Mouse (Mus musculus): Measurements from ENCODE around the gene Casp8ap2. TPM values are rescaled to one million over a fixed set of nuclear protein-coding genes. Genes with fewer than 3 reads are reported as not detected.
A peak's percentile ranks its signal among the peaks of the same experiment; 100 is the strongest.

Casp8ap2 gene
- 5.3 and 11.1 TPM in 2 replicates for polyA plus RNA-seq (2011; ENCODE audit: insufficient read depth, insufficient read length, low replicate concordance, missing spikeins)

DNA sequence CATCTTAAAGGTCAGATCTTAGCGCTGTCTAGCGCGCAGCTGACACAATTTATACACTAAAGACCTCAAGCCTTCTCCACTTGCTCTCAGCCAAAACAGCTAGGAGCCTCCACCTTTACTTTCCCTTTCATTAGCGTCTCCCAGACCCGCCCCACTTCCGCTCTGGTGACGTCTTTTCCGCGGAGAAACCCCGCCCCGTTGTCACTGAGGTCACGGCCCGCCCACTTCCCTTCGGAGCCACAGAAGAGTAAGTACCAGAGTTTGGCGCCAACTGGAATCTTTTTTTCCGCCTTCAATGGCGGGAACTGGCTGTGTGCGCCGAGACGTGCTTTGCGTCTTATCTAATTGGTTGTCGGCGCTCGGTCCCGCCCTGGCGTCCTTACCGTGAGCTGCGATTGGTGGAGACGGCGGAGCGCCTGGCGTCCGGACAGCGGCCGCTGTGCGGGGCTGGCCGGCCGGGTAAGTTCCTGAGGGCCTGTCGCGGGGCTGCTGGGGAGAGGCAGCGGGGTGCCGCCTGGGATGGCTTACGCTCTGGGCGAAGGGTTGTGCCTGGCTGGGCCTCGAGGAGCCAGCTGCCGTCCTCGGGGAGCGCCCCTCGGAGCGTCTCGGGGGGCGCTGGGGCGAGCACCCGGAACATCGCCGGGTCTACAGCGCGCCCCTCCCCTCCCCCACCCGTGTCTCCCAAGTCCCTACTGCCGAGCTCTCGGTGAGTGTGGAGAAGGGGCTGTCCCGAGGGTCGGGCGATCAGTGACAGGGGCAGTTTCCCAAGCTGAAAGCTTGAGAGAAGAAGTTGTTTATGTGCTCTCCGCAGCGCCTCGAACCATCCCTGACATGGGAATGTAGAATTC is at the start of gene Casp8ap2:
Gene Casp8ap2 (plus strand): TSS at position 418 of the 848 bp plus-strand sequence.
- WGBS = under 1% methylated on average over 67 of the region's 67 CpGs
- no peaks in the 10 kb centered on the region; the same call in 1 of the 2 replicates for H3K4me1 ChIP-seq (ENCODE audit: control insufficient read depth, insufficient read depth, low read length)
- no peak for TF ChIP-seq CTCF (IDR thresholded peaks at IDR 0.05; ENCODE audit: control insufficient read depth, insufficient read depth, low read length)
- TF ChIP-seq POLR2A (IDR thresholded peaks at IDR 0.05; ENCODE audit: borderline replicate concordance, control insufficient read depth, low read depth, low read length) = peak; percentile 67; the same call in 1 of the 2 replicates
- H3K4me3 ChIP-seq (replicated peaks; ENCODE audit: control insufficient read depth, low read depth, low read length) = peak within 1 kb of the TSS; percentile 84
- H3K27ac ChIP-seq (ENCODE audit: control insufficient read depth, insufficient read depth, low read depth, low read length, poor library complexity) = peak within 1 kb of the TSS; percentile 73

DNA sequence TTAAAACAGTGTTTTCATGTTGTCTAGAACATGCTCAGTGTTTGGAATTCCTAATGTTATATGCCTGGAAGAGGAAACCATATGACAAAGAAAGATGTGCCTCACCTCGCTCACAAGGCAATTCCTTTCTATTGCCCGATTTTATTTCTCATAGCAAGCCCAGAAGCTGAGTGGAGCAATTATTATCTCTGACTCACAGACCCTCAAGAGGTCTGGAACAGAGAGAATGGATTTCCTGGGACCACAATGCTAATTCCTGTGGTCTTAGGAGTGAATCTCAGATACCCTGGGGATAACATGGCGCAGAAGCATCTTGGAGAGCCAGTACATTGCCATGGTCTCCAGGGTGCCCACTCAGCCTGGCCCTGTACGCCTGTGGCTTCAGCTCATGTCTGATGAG is 46.2 kb upstream of the Casp8ap2 start:
- Histone ChIP-seq H3K27ac (ENCODE audit: control insufficient read depth, insufficient read depth, low read depth, low read length, poor library complexity) (no peak overlapping the region), H3K4me3 (replicated peaks; ENCODE audit: control insufficient read depth, low read depth, low read length) (no peak overlapping the region), H3K4me1 (ENCODE audit: control insufficient read depth, insufficient read depth, low read length) (peaks cover 4% of the 10 kb centered on the region)
- TF ChIP-seq POLR2A (IDR thresholded peaks at IDR 0.05; ENCODE audit: borderline replicate concordance, control insufficient read depth, low read depth, low read length) (no peak), CTCF (IDR thresholded peaks at IDR 0.05; ENCODE audit: control insufficient read depth, insufficient read depth, low read length) (no peak)
- WGBS = 66% methylated on average over 4 of the region's 4 CpGs

DNA sequence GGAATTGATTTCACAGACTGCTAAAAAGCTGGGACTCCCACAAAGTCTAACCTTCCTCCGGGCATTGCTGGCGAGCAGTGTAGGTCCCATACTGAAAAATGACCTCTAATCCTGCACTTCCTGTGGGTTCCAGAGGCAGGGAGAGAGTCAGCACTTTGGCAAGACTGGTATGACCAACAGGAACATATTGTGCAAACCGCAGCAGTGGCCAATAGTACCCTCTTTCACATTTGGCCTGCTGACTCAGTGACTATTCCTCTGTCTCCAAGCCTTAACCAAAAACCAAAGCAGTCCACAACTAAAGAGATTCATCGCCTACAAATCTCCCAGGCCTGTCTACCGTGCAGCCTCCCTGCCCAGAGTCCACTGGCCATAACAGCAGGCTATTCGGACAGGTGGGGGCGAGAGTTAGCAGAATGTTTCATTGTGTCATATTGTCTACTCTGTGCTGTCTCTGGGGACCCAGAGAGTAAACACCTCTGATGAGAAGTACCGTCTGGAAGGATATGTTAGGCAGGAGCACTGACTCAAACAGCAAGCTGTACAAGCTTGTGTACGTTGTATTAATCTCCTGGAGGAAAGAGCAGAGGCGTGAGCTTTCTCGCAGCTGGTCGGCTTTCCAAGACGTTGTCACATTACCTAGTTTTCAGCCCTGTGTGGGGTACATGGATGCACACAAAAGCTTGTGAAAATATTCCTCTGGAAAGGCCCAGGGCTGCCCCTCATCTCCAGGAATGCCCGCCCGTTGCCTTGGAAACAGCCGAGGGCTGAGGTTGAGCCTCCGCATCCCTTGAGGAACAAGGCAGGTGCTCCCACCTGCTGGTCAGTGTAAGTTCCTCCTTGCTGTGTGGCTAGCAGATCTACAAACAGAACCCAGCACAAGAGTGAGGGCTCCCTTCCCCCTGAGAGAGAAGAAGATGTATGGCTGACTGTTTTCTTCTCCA is 45.0 kb upstream of the Casp8ap2 start:
- H3K4me1 ChIP-seq (ENCODE audit: control insufficient read depth, insufficient read depth, low read length) = peaks cover 3% of the 10 kb centered on the region
- 62% methylated on average over 17 of the region's 17 CpGs for WGBS
- H3K4me3 ChIP-seq (replicated peaks; ENCODE audit: control insufficient read depth, low read depth, low read length) = no peak overlapping the region
- no peak overlapping the region for H3K27ac ChIP-seq (ENCODE audit: control insufficient read depth, insufficient read depth, low read depth, low read length, poor library complexity)
- no peak for TF ChIP-seq CTCF (IDR thresholded peaks at IDR 0.05; ENCODE audit: control insufficient read depth, insufficient read depth, low read length)
- TF ChIP-seq POLR2A (IDR thresholded peaks at IDR 0.05; ENCODE audit: borderline replicate concordance, control insufficient read depth, low read depth, low read length) = no peak

DNA sequence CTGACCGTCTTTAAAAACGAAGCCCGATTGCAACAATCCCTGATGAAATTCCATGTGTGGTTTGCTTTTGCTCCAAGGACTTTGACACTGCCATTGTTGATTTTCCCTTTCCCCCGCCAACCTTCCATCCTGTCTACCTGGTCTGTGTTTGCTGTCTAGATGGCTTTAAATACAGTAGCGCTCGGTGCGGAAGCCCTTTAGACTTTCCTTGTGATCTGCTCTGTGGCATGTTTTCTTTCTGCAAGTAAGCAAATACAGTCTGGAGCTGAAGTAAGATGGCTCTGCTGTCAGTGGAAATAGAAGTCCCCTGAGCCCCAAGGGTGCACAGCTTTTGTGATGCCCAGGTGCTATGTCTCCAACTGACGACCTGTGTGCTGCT is 44.3 kb upstream of the Casp8ap2 start:
- H3K4me1 ChIP-seq (ENCODE audit: control insufficient read depth, insufficient read depth, low read length) = peaks cover 1% of the 10 kb centered on the region
- no peak overlapping the region for H3K4me3 ChIP-seq (replicated peaks; ENCODE audit: control insufficient read depth, low read depth, low read length)
- TF ChIP-seq CTCF (IDR thresholded peaks at IDR 0.05; ENCODE audit: control insufficient read depth, insufficient read depth, low read length) (no peak), POLR2A (IDR thresholded peaks at IDR 0.05; ENCODE audit: borderline replicate concordance, control insufficient read depth, low read depth, low read length) (no peak)
- H3K27ac ChIP-seq (ENCODE audit: control insufficient read depth, insufficient read depth, low read depth, low read length, poor library complexity) = no peak overlapping the region
- 75% methylated on average over 8 of the region's 8 CpGs for WGBS

DNA sequence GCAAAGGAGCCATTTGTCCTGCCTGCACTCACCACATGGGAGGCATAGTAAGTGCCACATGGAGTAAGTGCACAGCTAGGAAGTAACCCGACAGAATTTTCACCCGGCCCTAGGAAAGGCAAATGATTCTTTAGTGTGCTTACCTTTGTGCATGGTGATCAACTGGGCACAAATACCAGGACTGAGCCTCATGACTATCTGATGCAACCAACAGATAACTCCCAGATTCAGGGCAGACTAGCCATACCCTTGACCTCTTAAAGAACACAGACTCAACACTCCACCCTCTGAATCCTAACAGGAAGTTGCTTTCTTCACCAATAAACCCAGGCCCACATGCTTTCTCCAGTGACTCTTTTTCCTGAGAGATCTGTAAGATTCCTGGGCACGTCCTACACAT is 43.8 kb upstream of the Casp8ap2 start:
- Histone ChIP-seq H3K27ac (ENCODE audit: control insufficient read depth, insufficient read depth, low read depth, low read length, poor library complexity) (no peak overlapping the region), H3K4me3 (replicated peaks; ENCODE audit: control insufficient read depth, low read depth, low read length) (no peak overlapping the region), H3K4me1 (ENCODE audit: control insufficient read depth, insufficient read depth, low read length) (peaks cover 1% of the 10 kb centered on the region)
- no peak for TF ChIP-seq CTCF (IDR thresholded peaks at IDR 0.05; ENCODE audit: control insufficient read depth, insufficient read depth, low read length)
- TF ChIP-seq POLR2A (IDR thresholded peaks at IDR 0.05; ENCODE audit: borderline replicate concordance, control insufficient read depth, low read depth, low read length) = no peak
- 39% methylated on average over 3 of the region's 3 CpGs for WGBS

DNA sequence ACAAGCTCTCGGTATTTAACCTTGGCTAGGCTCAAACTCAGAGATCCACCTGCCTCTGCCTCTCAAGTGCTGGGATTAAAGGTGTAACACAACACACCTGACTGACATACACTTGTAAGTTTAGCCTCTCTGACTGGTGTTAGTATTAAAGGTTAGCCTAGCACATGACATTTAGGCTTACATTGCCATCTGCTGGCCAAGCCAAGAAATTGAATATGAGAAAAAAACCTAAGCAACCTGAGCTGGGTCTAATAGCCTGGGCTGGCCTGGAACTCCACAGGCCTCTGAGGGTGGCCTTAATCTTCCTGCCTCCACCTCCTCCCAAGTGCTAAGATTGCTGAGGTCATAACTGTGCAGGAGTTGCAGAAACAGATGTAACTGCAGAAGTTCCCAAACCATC is 43.1 kb upstream of the Casp8ap2 start:
- Histone ChIP-seq H3K4me1 (ENCODE audit: control insufficient read depth, insufficient read depth, low read length) (peaks cover 1% of the 10 kb centered on the region), H3K27ac (ENCODE audit: control insufficient read depth, insufficient read depth, low read depth, low read length, poor library complexity) (no peak overlapping the region), H3K4me3 (replicated peaks; ENCODE audit: control insufficient read depth, low read depth, low read length) (no peak overlapping the region)
- 66% methylated on average over 1 of the region's 1 CpGs for WGBS
- no peak for TF ChIP-seq POLR2A (IDR thresholded peaks at IDR 0.05; ENCODE audit: borderline replicate concordance, control insufficient read depth, low read depth, low read length)
- no peak for TF ChIP-seq CTCF (IDR thresholded peaks at IDR 0.05; ENCODE audit: control insufficient read depth, insufficient read depth, low read length)

DNA sequence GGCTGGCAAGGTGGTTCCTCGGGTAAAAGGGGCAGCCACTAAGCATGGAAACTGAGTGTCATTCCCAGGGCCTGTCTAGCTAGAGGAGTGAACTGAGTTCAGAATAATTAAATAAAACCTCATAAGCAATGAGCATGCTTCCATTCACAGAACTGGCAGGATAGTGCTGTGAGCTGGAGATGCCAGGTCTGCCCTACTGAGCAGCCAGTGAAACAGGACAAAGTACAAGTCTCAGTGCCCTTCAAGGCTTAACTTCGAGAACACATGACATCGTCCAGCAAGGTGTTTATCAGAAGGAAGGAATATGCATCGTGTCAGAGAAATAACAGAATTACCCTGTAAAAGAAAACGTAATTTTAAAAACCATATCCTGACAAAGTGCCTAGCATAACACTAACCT is 41.7 kb upstream of the Casp8ap2 start:
- H3K4me3 ChIP-seq (replicated peaks; ENCODE audit: control insufficient read depth, low read depth, low read length) = no peak overlapping the region
- 71% methylated on average over 5 of the region's 5 CpGs for WGBS
- TF ChIP-seq CTCF (IDR thresholded peaks at IDR 0.05; ENCODE audit: control insufficient read depth, insufficient read depth, low read length) (no peak), POLR2A (IDR thresholded peaks at IDR 0.05; ENCODE audit: borderline replicate concordance, control insufficient read depth, low read depth, low read length) (no peak)

DNA sequence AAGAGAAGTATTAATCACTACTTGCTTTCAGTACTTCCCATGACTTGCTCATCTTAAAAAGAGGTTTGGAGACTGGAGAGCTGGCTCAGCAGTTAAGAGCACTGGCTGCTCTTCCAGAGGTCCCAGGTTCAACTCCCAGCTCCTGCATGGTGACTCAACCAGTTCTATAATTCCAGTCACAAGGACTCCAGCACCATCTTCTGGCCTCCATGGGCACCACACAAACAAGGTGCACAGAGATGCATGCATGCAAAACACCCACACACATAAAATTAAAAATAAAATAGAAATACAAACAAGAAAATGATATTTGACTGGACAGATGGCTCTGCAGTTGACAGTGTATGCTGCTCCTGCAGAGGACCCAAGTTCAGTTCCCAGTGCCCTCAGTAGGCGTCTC is 40.6 kb upstream of the Casp8ap2 start:
- 22% methylated on average over 1 of the region's 1 CpGs for WGBS
- H3K4me1 ChIP-seq (ENCODE audit: control insufficient read depth, insufficient read depth, low read length) = peaks cover 4% of the 10 kb centered on the region
- H3K4me3 ChIP-seq (replicated peaks; ENCODE audit: control insufficient read depth, low read depth, low read length) = no peak overlapping the region
- H3K27ac ChIP-seq (ENCODE audit: control insufficient read depth, insufficient read depth, low read depth, low read length, poor library complexity) = no peak overlapping the region
- TF ChIP-seq POLR2A (IDR thresholded peaks at IDR 0.05; ENCODE audit: borderline replicate concordance, control insufficient read depth, low read depth, low read length) (no peak), CTCF (IDR thresholded peaks at IDR 0.05; ENCODE audit: control insufficient read depth, insufficient read depth, low read length) (0 out of 2 replicates have a peak, but pooled peaks have one; percentile 26)

More for the DNA sequence above, 41.7 kb upstream of the Casp8ap2 start:
- peaks cover 1% of the 10 kb centered on the region for H3K4me1 ChIP-seq (ENCODE audit: control insufficient read depth, insufficient read depth, low read length)
- no peak overlapping the region for H3K27ac ChIP-seq (ENCODE audit: control insufficient read depth, insufficient read depth, low read depth, low read length, poor library complexity)
